Mouse (Mus musculus): ENCODE measurements around the gene Mgat4d. TPM values are rescaled to one million over a fixed set of nuclear protein-coding genes. Genes with fewer than 3 reads are reported as not detected.

Mgat4d gene
- not detected for polyA plus RNA-seq (2017; shearing (Covaris generic))

DNA sequence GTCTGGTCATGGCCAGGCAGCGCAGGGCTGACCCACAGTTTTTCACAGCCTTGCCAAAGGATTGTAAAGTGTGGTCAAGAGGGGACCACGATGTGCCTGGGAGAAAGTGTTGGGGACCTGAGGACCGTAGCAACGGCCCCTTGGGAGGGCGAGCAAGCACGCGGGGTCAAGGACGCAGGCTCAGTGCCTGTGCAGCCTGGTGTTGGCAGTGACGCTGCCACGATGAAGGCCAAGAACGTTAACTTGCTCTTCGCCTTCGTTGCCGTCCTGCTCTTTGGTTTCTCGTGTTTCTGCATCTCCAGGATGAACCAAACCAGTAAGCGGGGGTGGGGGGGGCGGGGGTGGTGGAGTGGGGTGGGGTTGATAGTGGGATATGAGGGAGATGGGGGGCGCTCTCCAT is at the start of gene Mgat4d:
Gene Mgat4d, plus strand, starts transcription at position 209 of the 400 bp plus-strand sequence.

DNA sequence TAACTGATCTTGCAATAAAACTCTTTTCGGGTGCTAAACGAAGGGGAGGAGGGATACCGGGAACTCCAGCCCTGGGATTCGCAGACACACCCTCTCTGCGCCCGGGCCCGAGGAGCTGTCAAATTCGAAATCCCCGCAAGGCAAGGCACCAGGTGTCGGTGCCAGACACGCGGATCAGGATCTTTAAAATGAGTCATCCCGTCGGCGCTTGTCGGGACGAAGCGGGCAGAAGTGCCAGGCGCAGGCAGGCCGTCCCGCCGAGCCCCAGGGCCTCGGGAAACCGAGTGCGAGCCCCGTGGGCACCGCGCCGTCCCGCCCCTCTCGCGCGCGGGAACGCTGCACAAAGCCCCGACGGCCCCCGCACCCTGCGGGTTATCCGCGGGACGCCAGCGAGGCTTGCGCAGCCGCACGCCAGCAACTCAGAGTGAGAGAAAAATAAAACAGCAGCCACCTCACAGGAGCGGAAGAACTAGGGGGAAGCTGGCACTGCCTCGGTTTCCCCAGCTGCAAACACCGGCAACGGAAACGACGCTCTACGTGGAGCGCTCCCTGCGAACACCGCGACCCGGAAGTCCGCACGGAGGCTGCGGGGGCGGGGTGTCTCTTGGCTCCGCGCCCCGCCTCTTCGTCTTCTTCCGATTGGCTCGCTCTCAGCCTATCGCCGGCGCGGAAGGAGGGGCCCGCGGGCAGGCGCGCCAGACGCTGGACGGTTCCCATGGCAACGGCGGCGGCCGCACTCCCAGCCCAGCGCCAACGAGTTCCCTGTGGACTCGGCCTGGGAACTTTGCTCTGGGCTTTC is 16.2 kb upstream of the Mgat4d start, which contains the start of gene Elmod2:
Gene Elmod2, minus strand, starts transcription at position 588 of the 799 bp plus-strand sequence.

DNA sequence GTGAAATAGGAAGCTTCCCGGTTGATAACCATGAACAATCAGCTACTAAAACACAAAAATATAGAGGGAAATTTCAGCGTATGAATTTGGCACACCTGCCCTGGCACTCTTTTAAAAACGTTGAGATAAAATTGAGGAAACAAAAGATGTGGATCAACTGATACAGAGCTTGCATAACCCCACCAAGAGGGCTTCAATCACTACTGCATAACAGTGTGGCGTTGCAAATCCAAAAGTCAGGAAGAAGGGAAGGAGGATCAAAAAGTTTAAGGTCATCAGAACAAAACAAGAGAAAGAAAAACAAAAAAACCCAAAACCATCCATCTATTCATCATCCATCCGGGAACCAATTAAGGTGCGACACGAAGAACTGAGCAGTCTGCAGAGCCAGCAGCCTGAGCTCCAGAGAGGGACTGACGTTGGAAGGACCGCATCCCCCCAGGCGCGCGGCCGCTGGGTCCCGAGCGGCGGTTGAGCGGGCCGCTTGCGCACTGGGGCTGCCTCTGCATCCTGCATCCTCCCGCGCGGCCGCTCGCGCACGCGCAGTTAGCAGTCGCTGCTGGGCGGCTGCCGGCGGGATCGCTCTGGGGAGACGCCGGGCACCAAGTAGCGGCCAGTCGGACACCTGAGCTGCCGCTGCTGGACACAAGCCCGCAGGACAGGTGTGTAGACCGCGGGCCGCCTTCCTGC is 41.2 kb downstream of the Mgat4d start, which contains the start of gene Clgn:
Gene Clgn, plus strand, starts transcription at position 552 of the 690 bp plus-strand sequence.

Other genes starting within 250 kb of the Mgat4d start
- gene Tbc1d9, start 183.1 kb upstream of the Mgat4d start, polyA plus RNA-seq (2017; shearing (Covaris generic)) = 0.35 TPM
- not detected for gene Gm10645, start 182.3 kb upstream of the Mgat4d start, polyA plus RNA-seq (2017; shearing (Covaris generic))
- not detected for gene Ucp1, start 58.1 kb upstream of the Mgat4d start, polyA plus RNA-seq (2017; shearing (Covaris generic))
- 15.6 TPM for gene Elmod2, start 16.0 kb upstream of the Mgat4d start, polyA plus RNA-seq (2017; shearing (Covaris generic))
- gene Clgn, start 41.4 kb downstream of the Mgat4d start, polyA plus RNA-seq (2017; shearing (Covaris generic)) = 0.17 TPM
- 27.8 TPM for gene Scoc, start 109.9 kb downstream of the Mgat4d start, polyA plus RNA-seq (2017; shearing (Covaris generic))
- not detected for gene Olfr370, start 187.3 kb downstream of the Mgat4d start, polyA plus RNA-seq (2017; shearing (Covaris generic))
- gene Ndufb7, start 218.2 kb downstream of the Mgat4d start, polyA plus RNA-seq (2017; shearing (Covaris generic)) = 283 TPM

All from activated CD4-positive, CD25-positive, alpha-beta regulatory T cell, adult 9 weeks (primary cell).